Comparison of ENCODE assay signal across 8 mouse cellular contexts in genomic region chr12:20921398-20922023, GRCm38 (mm10).
DNase-seq lines count a peak whose midpoint lies in the region; ATAC-seq and TF ChIP-seq lines count a peak whose summit lies in the region.
"Not testable (repeated sequence)": the region's sequence is repeated elsewhere in the genome, so short reads cannot be mapped to it uniquely, and the experiment has no call there.

No protein-coding gene starts in this region.

- not testable (repeated sequence) for ATAC-seq in heart, embryonic 13.5 days (ENCODE audit: extremely low read depth, insufficient number of reproducible peaks, low FRiP score, low TSS enrichment); limb, embryonic 14.5 days (ENCODE audit: low FRiP score, low read depth)
- peak; percentile 6 for ATAC-seq in intestine, embryonic 16.5 days
- ATAC-seq in midbrain, embryonic 12.5 days (ENCODE audit: low FRiP score, low read depth): peak; percentile 28

- H3K4me2 ChIP-seq in heart, embryonic 13.5 days: peak overlapping the region; percentile 66
- peak overlapping the region; percentile 35; the same call in 1 of the 2 replicates for H3K4me2 ChIP-seq in intestine, embryonic 16.5 days (ENCODE audit: low read depth, low read length)
- H3K4me2 ChIP-seq in limb, embryonic 14.5 days (replicated peaks; ENCODE audit: low read depth, low read length, severe bottlenecking): peak overlapping the region; percentile 40
- H3K4me2 ChIP-seq in midbrain, embryonic 12.5 days (replicated peaks): peak overlapping the region; percentile 45

- DNase-seq in CD4-positive, CD25-positive, alpha-beta regulatory T cell, adult 2 months (ENCODE audit: low read depth, low spot score): peak; percentile 34
- peak; percentile 31 for DNase-seq in brain, embryonic 14.5 days (ENCODE audit: low read depth)
- not testable (repeated sequence) for DNase-seq in limb, embryonic 14.5 days (ENCODE audit: low spot score)
- DNase-seq in retina, embryonic 14.5 days (ENCODE audit: low spot score): peak; percentile 33

- not testable (repeated sequence) for H3K27me3 ChIP-seq in heart, embryonic 13.5 days (replicated peaks); intestine, embryonic 16.5 days (replicated peaks; ENCODE audit: control insufficient read depth, insufficient read depth, low read length); limb, embryonic 14.5 days (ENCODE audit: control insufficient read depth, insufficient read depth, low read length); midbrain, embryonic 12.5 days

- not testable (repeated sequence) for H3K9me3 ChIP-seq in heart, embryonic 13.5 days; intestine, embryonic 16.5 days (ENCODE audit: control insufficient read depth, low read length); limb, embryonic 14.5 days (ENCODE audit: control insufficient read depth, low read length)
- H3K9me3 ChIP-seq in midbrain, embryonic 12.5 days: peaks cover 19% of the 10 kb centered on the region

- TF ChIP-seq POLR2A in brain, embryonic 14.5 days (IDR thresholded peaks at IDR 0.05; ENCODE audit: borderline replicate concordance, extremely low read depth, insufficient read depth, insufficient read length, poor library complexity, severe bottlenecking); limb, embryonic 14.5 days (IDR thresholded peaks at IDR 0.05; ENCODE audit: borderline replicate concordance, extremely low read depth, insufficient read depth, insufficient read length): not testable (repeated sequence)
- peak; percentile 35; the same call in 1 of the 2 replicates for TF ChIP-seq POLR2A in embryonic fibroblast, embryonic 13.5 days (IDR thresholded peaks at IDR 0.05; ENCODE audit: low read depth, low read length)

- peak overlapping the region; percentile 30; the same call in 1 of the 2 replicates for H3K4me3 ChIP-seq in embryonic fibroblast, embryonic 13.5 days (ENCODE audit: insufficient read depth, low read length)
- peak overlapping the region; percentile 87 for H3K4me3 ChIP-seq in heart, embryonic 13.5 days
- peak overlapping the region; percentile 84 for H3K4me3 ChIP-seq in intestine, embryonic 16.5 days (ENCODE audit: low read length)
- H3K4me3 ChIP-seq in limb, embryonic 14.5 days (replicated peaks; ENCODE audit: low read length): peak overlapping the region; percentile 77
- peak overlapping the region; percentile 69 for H3K4me3 ChIP-seq in midbrain, embryonic 12.5 days

- WGBS in heart, embryonic 13.5 days: 15% methylated on average over 11 of the region's 15 CpGs
- 16% methylated on average over 11 of the region's 15 CpGs for WGBS in intestine, embryonic 16.5 days
- WGBS in limb, embryonic 14.5 days: 18% methylated on average over 11 of the region's 15 CpGs
- 13% methylated on average over 15 of the region's 15 CpGs for WGBS in midbrain, embryonic 12.5 days

- peaks cover 18% of the 10 kb centered on the region for H3K36me3 ChIP-seq in heart, embryonic 13.5 days
- not testable (repeated sequence) for H3K36me3 ChIP-seq in intestine, embryonic 16.5 days (ENCODE audit: control insufficient read depth, insufficient read depth, low read length); limb, embryonic 14.5 days (ENCODE audit: control insufficient read depth, insufficient read depth, low read length)
- peaks cover 13% of the 10 kb centered on the region for H3K36me3 ChIP-seq in midbrain, embryonic 12.5 days

- 0 out of 2 replicates have a peak overlapping the region, but pooled peaks have one; percentile 62 for H3K9ac ChIP-seq in heart, embryonic 13.5 days
- H3K9ac ChIP-seq in intestine, embryonic 16.5 days (ENCODE audit: low read depth, low read length): 0 out of 2 replicates have a peak overlapping the region, but pooled peaks have one; percentile 89
- peak overlapping the region; percentile 91 for H3K9ac ChIP-seq in limb, embryonic 14.5 days (ENCODE audit: low read depth, low read length, severe bottlenecking)
- H3K9ac ChIP-seq in midbrain, embryonic 12.5 days (replicated peaks): not testable (repeated sequence)

- not testable (repeated sequence) for TF ChIP-seq CTCF in brain, embryonic 14.5 days (IDR thresholded peaks at IDR 0.05; ENCODE audit: borderline replicate concordance, extremely low read depth, insufficient read depth, insufficient read length); embryonic fibroblast, embryonic 13.5 days (IDR thresholded peaks at IDR 0.05; ENCODE audit: borderline replicate concordance, insufficient read depth, low read length)

- H3K27ac ChIP-seq in embryonic fibroblast, embryonic 13.5 days (ENCODE audit: insufficient read depth, low read length): peak overlapping the region; percentile 36; the same call in 1 of the 2 replicates
- not testable (repeated sequence) for H3K27ac ChIP-seq in heart, embryonic 13.5 days (replicated peaks); intestine, embryonic 16.5 days (ENCODE audit: low read length); limb, embryonic 14.5 days (replicated peaks; ENCODE audit: low read depth, low read length); midbrain, embryonic 12.5 days (replicated peaks)

- not testable (repeated sequence) for H3K4me1 ChIP-seq in embryonic fibroblast, embryonic 13.5 days (ENCODE audit: control insufficient read depth, insufficient read depth, low read length); heart, embryonic 13.5 days; intestine, embryonic 16.5 days (ENCODE audit: control insufficient read depth, insufficient read depth, low read length); limb, embryonic 14.5 days (ENCODE audit: control insufficient read depth, insufficient read depth, low read length); midbrain, embryonic 12.5 days

Comparison
In these comparisons a context has a peak if more than half of its experiments do, and no peak if none do; other contexts are left out.
1. H3K4me3 ChIP-seq: peak in every context shown above with its lines; median percentile 87 in heart, embryonic 13.5 days; 84 in intestine, embryonic 16.5 days; 77 in limb, embryonic 14.5 days; 69 in midbrain, embryonic 12.5 days; 30 in embryonic fibroblast, embryonic 13.5 days.